Mouse (Mus musculus) embryonic facial prominence, embryonic 13.5 days (tissue): ENCODE data around the gene Crisp2. TPM values are rescaled to one million over a fixed set of nuclear protein-coding genes. Genes with fewer than 3 reads are reported as not detected.
"Not testable (repeated sequence)": the region's sequence is repeated elsewhere in the genome, so short reads cannot be mapped to it uniquely, and the experiment has no call there.

Experiments used
- ATAC-seq: fragments of 200-750 bp; cut with Nextera tagmentation; 2 replicates; pipeline ENCODE4 v1.8.0; 2017; ENCODE audit warnings: low read depth; ENCODE audit not compliant: insufficient number of reproducible peaks, insufficient read depth, low FRiP score, low TSS enrichment
- H3K27ac ChIP-seq: fragments of 300-500 bp; sonication (generic); 2 replicates; pipeline ENCODE4 v1.5.1; 2015; ENCODE audit warnings: moderate library complexity, mild to moderate bottlenecking, inconsistent platforms
- H3K27me3 ChIP-seq: fragments of 300-500 bp; sonication (generic); 2 replicates; pipeline ENCODE4 v1.6.1; 2015; ENCODE audit warnings: mild to moderate bottlenecking, inconsistent platforms
- H3K36me3 ChIP-seq: fragments of 300-500 bp; sonication (generic); 2 replicates; pipeline ENCODE4 v1.6.1; 2015; ENCODE audit warnings: mild to moderate bottlenecking, inconsistent platforms
- H3K4me1 ChIP-seq: fragments of 300-500 bp; sonication (generic); 2 replicates; pipeline ENCODE4 v1.6.1; 2015; ENCODE audit warnings: inconsistent platforms
- H3K4me2 ChIP-seq: fragments of 300-500 bp; sonication (generic); 2 replicates; pipeline ENCODE4 v1.6.1; 2015; ENCODE audit warnings: moderate library complexity, mild to moderate bottlenecking, inconsistent platforms
- H3K4me3 ChIP-seq: fragments of 300-500 bp; sonication (generic); 2 replicates; pipeline ENCODE4 v1.5.1; 2015; ENCODE audit warnings: mild to moderate bottlenecking, inconsistent platforms
- H3K9ac ChIP-seq: fragments of 300-500 bp; sonication (generic); 2 replicates; pipeline ENCODE4 v1.6.1; 2015; ENCODE audit warnings: mild to moderate bottlenecking, inconsistent platforms
- H3K9me3 ChIP-seq: fragments of 300-500 bp; sonication (generic); 2 replicates; pipeline ENCODE4 v1.6.1; 2016; ENCODE audit warnings: inconsistent platforms
- WGBS: fragments of 180-500 bp; shearing (Covaris S2); methylation state at CpG from one replicate; pipeline ENCODE4 v1.1.7; 2015; ENCODE audit warnings: mixed read lengths; 5-methylcytosine and 5-hydroxymethylcytosine counted together
- polyA plus RNA-seq: library from polyadenylated mRNA; unstranded; fragments of >200 nt; fragmentation: Nextera tagmentation; extraction: Ambion mirVana; gene quantifications from 2 replicates; pipeline ENCODE4 v1.2.1, GENCODE M21; 2015

The Crisp2 gene
- polyA plus RNA-seq, 1 experiment from 2014 or later, result not detected

DNA sequence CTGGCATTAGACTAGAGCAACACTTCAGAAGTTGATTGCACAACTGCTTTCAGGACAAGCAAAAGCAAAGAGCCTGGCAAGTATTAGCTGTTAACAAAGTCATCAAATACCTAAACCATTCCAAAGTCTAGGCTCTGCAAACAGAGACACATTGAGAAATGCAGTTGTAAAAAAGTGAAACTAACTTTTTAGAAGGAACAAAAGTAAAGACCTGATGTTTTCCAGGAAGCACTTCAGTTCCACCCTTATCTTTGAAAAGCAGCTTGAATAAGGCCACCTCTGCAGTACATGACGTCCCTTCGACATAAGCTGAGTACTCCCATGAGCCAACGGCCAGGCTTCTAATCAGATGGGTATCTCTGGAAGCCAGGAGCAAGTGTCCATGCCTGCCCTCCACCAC is 253 bp downstream of the Crisp2 start:
- Histone ChIP-seq H3K4me1 (no peaks in the 10 kb centered on the region), H3K27ac (no peak overlapping the region), H3K9me3 (no peaks in the 10 kb centered on the region), H3K9ac (no peak overlapping the region), H3K4me3 (no peak overlapping the region), H3K36me3 (no peaks in the 10 kb centered on the region), H3K4me2 (no peak overlapping the region), H3K27me3 (no peaks in the 10 kb centered on the region)
- 71% methylated on average over 3 of the region's 3 CpGs for WGBS
- ATAC-seq, result no peak

DNA sequence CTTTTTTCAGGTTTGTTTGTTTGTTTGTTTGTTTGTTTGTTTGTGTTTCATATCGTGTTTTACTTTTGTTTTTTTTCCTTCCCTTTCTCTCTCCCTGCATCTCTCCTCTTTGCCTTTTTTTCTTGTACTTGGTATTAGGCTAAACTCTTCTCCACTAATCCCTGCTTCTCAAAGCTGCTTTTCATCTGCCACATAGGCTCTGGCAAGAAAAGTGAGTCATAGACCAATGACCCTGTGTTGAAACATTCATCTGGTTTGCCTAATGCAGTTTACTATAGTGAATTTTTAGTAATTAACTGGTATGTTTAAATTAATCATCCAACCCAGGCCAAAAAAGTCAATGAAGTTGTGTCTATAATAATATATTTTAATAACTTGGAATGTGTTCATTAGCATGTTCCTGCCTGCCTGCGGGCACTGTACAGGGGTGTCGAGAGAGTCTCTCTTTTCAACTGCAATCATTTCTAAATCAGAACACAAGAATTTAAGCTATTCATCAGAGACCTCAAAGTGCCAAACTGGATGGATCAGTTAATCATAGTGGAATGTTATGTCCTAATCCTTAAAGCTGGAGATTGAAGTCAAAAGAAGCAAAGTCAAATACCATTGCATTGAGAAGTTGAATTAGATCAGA is 4.0 kb downstream of the Crisp2 start:
- Histone ChIP-seq H3K27ac (no peak overlapping the region), H3K9me3 (no peaks in the 10 kb centered on the region), H3K4me2 (no peak overlapping the region), H3K27me3 (no peaks in the 10 kb centered on the region), H3K4me1 (no peaks in the 10 kb centered on the region), H3K9ac (no peak overlapping the region), H3K4me3 (no peak overlapping the region), H3K36me3 (no peaks in the 10 kb centered on the region)
- ATAC-seq, result 0 out of 2 replicates have a peak, but pooled peaks have one; percentile 59
- 76% methylated on average over 3 of the region's 3 CpGs for WGBS

DNA sequence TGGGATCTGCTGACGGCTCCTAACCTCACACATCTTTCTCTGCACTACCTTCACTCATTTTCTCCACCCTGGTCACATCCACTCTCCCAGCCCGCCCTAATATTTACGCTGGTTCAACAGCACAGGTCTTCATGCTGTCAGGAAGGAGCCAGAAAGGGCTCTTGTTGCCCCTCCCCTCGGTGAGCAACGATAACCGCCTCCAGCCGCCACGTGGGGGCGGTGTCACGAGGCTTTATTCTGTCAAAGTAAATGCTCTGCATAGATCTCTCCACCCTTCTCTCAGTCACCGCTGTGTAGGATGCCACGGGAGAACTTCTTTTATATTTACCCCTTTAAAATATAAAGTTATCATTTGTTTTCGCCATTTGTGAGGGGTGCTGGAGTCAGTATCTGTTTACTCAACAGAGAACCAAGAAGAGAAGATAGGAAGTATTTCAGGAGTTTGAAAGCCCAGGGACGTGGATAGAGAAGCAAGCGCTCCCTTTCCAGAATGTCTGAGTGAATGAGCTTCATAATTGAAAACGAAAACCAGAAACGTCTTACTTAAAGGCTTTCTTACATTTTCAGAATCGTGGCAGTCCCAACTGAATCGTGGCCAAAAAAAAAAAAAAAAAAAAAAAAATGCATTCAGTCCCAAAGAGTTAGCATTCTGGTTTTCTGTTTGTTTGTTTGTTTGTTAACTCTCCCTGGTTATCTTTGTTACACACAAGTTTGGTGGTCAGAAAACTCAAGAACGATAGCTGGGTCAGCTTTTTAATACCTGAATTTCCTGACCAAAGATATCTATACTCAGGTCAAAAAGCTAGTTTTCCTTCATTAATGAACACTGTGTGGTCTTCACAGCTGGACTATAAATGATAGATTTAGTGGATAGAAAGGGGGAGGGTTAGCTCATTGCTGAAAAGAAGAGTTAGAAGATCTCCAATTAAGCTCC is 12.6 kb downstream of the Crisp2 start:
- Histone ChIP-seq H3K27me3 (no peaks in the 10 kb centered on the region), H3K36me3 (no peaks in the 10 kb centered on the region), H3K27ac (no peak overlapping the region), H3K4me2 (no peak overlapping the region), H3K9me3 (no peaks in the 10 kb centered on the region), H3K9ac (no peak overlapping the region), H3K4me1 (no peaks in the 10 kb centered on the region), H3K4me3 (no peak overlapping the region)
- 57% methylated on average over 20 of the region's 20 CpGs for WGBS
- ATAC-seq, result no peak

DNA sequence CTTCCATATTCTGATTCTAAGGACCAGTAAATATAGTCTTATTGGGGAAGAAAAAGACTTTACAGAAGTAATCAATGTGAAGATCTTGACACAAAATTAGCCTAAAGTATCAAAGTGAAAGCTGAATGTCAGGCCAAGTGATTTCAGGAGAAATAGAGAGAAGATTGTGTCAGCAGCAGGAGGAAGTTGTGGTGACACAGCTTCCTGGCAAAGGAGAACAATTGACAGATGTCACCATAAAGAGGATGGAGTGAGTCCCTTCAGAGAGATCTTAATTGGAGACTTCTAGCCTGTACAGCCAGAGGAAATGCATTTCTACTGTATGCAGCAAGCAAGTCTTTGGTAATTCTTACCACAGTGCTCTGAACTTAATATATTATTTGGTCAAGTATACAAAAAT is 16.9 kb downstream of the Crisp2 start:
- H3K36me3 ChIP-seq, result no peaks in the 10 kb centered on the region
- no peak overlapping the region for H3K9ac ChIP-seq
- no peak overlapping the region for H3K4me3 ChIP-seq
- ATAC-seq, result no peak
- no peaks in the 10 kb centered on the region for H3K4me1 ChIP-seq
- no peak overlapping the region for H3K27ac ChIP-seq
- no peak overlapping the region for H3K4me2 ChIP-seq
- H3K9me3 ChIP-seq, result no peaks in the 10 kb centered on the region
- no peaks in the 10 kb centered on the region for H3K27me3 ChIP-seq

DNA sequence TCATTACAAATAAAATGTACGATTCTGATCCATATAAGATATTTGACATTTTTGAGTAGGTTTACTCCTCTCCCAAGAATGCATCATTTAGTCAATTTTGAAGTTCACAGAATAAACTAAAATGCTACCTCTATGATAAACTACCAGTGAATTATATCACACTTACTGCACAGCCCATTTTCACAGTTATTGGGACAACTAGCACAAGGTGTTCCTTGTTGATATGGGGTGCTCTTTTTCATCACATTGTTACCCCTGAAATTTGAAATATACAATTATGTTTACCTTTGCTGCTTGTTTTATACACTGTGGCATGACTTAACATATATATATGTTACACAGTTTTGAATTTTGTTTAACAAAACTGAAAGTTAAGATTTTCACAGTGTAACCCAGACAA is 39.7 kb downstream of the Crisp2 start:
- H3K9me3 ChIP-seq, result no peaks in the 10 kb centered on the region
- no peak overlapping the region for H3K9ac ChIP-seq
- ATAC-seq, result no peak
- H3K36me3 ChIP-seq, result no peaks in the 10 kb centered on the region
- no peaks in the 10 kb centered on the region for H3K27me3 ChIP-seq
- no peak overlapping the region for H3K27ac ChIP-seq
- WGBS, result 89% methylated on average over 1 of the region's 1 CpGs
- no peak overlapping the region for H3K4me2 ChIP-seq
- no peak overlapping the region for H3K4me3 ChIP-seq
- H3K4me1 ChIP-seq, result no peaks in the 10 kb centered on the region

DNA sequence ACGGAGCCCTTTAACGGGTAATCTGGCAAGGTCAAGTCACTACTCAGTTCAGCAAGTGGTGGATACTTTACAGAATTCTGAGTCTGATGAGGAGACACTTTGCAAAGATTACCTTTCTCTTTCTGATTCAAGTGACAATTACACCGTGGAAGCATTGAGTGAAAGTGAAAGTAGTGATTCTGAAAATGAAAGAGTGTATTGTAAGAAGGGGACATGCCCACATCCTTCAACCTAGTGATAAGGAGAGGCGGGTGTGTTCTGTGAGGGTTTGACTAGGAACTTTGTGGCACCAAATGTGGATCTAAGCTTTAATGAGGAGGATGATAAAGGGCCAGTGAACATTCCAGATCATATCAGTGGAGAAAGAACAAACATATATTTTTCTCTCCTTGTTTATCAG is 43.1 kb downstream of the Crisp2 start:
- H3K9me3 ChIP-seq, result no peaks in the 10 kb centered on the region
- H3K9ac ChIP-seq, result no peak overlapping the region
- H3K27ac ChIP-seq, result no peak overlapping the region
- 74% methylated on average over 4 of the region's 4 CpGs for WGBS
- no peaks in the 10 kb centered on the region for H3K36me3 ChIP-seq
- no peaks in the 10 kb centered on the region for H3K27me3 ChIP-seq
- no peak for ATAC-seq
- H3K4me2 ChIP-seq, result no peak overlapping the region
- H3K4me3 ChIP-seq, result no peak overlapping the region
- H3K4me1 ChIP-seq, result no peaks in the 10 kb centered on the region

DNA sequence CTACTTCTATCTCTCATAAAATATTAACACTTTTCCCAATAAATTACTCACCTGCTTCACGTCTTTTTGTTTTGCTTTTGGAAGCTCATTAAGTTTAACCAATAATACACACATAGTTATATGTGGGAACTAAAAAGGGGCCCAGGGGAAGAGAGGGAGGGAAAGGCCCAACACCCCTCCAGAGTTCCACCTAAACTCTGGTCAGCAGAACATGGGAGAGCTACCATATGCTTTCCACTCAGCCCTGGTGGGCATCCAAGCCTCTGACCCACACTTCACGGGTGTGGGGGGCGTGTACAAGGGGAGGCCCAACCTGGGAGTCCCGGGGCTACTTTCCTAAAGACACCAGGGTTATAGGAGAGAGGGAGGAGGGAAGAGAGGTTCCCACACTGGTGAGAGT is 75.1 kb downstream of the Crisp2 start:
- Histone ChIP-seq H3K27me3 (no peaks in the 10 kb centered on the region), H3K9me3 (no peaks in the 10 kb centered on the region), H3K36me3 (no peaks in the 10 kb centered on the region), H3K4me2 (no peak overlapping the region), H3K9ac (no peak overlapping the region), H3K27ac (no peak overlapping the region), H3K4me1 (no peaks in the 10 kb centered on the region), H3K4me3 (no peak overlapping the region)
- no peak for ATAC-seq
- 51% methylated on average over 4 of the region's 4 CpGs for WGBS

DNA sequence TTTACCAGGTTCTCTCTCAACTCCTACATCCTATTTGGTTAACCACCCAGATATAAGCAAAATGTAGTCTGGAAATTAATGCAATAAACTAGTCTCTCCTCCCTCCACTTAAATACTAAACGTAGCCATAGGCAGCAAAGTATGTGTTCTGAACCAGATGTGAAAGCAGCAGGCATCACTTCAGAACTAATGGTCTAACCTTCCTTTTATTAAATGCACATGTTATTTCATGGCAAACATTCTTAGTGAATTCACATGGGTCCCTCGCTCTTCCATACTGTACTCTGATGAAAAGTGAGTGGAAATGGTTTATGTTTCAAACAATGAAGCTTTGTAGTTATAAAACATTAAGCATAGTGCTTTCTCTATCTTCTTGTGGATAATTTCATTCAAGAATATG is 75.5 kb downstream of the Crisp2 start:
- Histone ChIP-seq H3K27me3 (no peaks in the 10 kb centered on the region), H3K27ac (no peak overlapping the region), H3K4me3 (no peak overlapping the region), H3K9me3 (no peaks in the 10 kb centered on the region), H3K4me1 (no peaks in the 10 kb centered on the region), H3K9ac (no peak overlapping the region), H3K4me2 (no peak overlapping the region), H3K36me3 (no peaks in the 10 kb centered on the region)
- ATAC-seq, result no peak
- 27% methylated on average over 2 of the region's 2 CpGs for WGBS

DNA sequence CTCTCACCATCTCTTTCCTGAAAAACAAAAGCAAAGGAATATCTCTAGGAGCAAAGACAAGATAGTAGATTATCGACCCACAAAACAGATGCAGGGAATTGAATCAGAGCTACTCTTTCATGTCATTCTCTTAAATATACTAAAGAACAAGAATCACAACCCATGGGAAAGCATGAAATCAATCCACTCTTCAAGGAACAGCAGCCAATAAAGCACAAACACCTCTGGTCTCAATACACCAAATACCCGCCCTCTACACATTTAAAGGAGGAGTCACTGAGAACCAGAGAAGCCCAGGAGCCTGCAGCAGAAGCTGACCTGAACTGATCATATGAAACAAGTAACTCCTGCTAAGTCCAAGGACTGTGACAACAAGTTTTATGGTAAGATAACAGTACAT is 80.0 kb downstream of the Crisp2 start, which contains the start of gene Esp1:
TSS of gene Esp1 (plus strand) at position 301 of the 400 bp plus-strand sequence.
- WGBS, result 83% methylated on average over 2 of the region's 2 CpGs
- no peaks in the 10 kb centered on the region for H3K27me3 ChIP-seq
- H3K36me3 ChIP-seq, result no peaks in the 10 kb centered on the region
- no peaks in the 10 kb centered on the region for H3K9me3 ChIP-seq
- no peak within 1 kb of the TSS for H3K4me3 ChIP-seq
- no peaks in the 10 kb centered on the region for H3K4me1 ChIP-seq
- no peak within 1 kb of the TSS for H3K27ac ChIP-seq
- H3K9ac ChIP-seq, result no peak within 1 kb of the TSS
- no peak within 1 kb of the TSS for H3K4me2 ChIP-seq
- no peak for ATAC-seq

DNA sequence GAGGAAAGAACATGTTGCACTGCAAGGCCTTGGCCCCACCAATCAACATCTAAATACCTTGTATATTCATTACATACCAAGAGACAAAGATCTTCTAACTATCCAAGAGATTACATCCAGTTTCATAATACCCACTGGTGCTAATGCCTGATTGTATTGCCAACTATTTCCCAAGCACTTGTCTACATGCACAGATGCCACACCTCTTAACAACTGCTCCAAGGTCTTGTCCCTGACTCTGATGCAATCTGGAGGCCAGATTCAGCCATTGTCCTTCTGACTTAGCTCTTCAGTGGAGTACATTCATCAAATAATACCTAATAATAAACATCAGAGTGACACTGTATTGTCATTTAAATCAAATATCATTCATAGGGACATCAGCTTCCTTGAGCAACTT is 89.7 kb downstream of the Crisp2 start:
- H3K36me3 ChIP-seq, H3K4me3 ChIP-seq, H3K9me3 ChIP-seq, H3K27me3 ChIP-seq, H3K4me2 ChIP-seq, H3K9ac ChIP-seq, H3K4me1 ChIP-seq, H3K27ac ChIP-seq, ATAC-seq: not testable (repeated sequence)

DNA sequence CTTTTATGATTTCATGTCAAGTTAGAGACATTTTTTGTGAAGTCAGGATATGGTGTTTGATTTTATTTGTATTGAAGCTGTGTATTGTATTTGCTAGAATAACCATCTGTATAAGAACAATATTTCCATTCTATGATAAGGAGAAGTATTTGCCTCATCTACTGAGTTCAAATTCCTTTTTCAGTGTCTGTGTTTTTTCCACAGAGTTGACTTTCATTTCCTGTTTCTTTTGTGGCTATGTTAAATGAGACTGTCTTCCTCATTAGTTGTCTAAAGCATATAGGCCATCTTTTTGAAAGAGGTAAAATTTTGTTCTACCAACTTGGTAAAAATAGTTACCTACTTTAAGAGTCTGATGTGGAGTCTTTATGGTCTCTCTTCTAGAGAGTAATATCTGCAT is 90.5 kb downstream of the Crisp2 start:
- no peak overlapping the region for H3K4me3 ChIP-seq
- H3K9me3 ChIP-seq, result no peaks in the 10 kb centered on the region
- no peaks in the 10 kb centered on the region for H3K36me3 ChIP-seq
- no peaks in the 10 kb centered on the region for H3K27me3 ChIP-seq
- H3K4me2 ChIP-seq, result no peak overlapping the region
- H3K4me1 ChIP-seq, result no peaks in the 10 kb centered on the region
- no peak overlapping the region for H3K27ac ChIP-seq
- ATAC-seq, result no peak
- H3K9ac ChIP-seq, result no peak overlapping the region
